Mouse (Mus musculus): ENCODE measurements around the gene Ccdc171. TPM values are rescaled to one million over a fixed set of nuclear protein-coding genes. Genes with fewer than 3 reads are reported as not detected.

Ccdc171 gene
- polyA plus RNA-seq, 1 experiment from 2014 or later: 3.7 TPM

DNA sequence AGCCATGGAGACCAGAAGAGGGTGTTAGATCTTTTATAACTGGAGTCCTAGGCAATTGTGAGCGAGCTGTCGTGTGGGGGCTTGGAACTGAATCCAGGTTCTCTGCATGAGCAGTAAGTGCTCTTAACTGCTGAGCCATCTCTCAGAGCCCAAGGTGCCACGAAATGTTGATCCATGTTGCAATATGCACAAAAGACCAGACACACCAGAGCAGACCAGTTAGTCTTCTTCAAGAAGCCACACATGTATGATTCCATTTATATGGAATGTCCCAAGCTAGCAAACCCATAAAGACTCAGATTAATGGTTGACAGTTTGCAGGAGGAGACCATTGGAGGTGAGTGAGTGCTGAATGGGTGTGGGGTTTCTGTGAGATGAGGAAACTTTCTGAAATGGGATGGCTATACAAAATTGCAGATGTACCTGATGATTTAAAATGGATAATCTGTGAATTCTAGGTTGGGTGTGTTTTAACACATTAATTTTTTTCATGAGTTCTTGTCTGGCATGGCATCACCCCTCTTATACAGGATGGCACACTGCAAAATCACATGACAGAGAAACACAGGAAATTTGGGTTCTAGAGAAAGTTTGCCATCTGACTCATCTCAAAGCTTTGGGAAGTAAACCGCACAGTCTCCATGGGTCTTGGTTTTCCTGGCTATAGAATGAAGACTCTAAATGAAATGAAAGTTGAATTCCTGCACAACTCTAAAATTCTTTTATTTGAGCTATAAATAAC, 304.5 kb downstream of the Ccdc171 start:
- no peaks in the 10 kb centered on the region for H3K27me3 ChIP-seq
- H3K4me3 ChIP-seq (replicated peaks): no peak overlapping the region
- H3K27ac ChIP-seq: no peak overlapping the region
- no peaks in the 10 kb centered on the region for H3K36me3 ChIP-seq
- H3K4me1 ChIP-seq: 0 out of 2 replicates have a peak, but pooled peaks cover 7% of the 10 kb centered on the region
- no peak overlapping the region for H3K9ac ChIP-seq
- no peak for ATAC-seq (replicated peaks; ENCODE audit: low FRiP score)
- WGBS: 91% methylated on average over 4 of the region's 4 CpGs
- no peaks in the 10 kb centered on the region for H3K9me3 ChIP-seq (replicated peaks)
- no peak overlapping the region for H3K4me2 ChIP-seq

DNA sequence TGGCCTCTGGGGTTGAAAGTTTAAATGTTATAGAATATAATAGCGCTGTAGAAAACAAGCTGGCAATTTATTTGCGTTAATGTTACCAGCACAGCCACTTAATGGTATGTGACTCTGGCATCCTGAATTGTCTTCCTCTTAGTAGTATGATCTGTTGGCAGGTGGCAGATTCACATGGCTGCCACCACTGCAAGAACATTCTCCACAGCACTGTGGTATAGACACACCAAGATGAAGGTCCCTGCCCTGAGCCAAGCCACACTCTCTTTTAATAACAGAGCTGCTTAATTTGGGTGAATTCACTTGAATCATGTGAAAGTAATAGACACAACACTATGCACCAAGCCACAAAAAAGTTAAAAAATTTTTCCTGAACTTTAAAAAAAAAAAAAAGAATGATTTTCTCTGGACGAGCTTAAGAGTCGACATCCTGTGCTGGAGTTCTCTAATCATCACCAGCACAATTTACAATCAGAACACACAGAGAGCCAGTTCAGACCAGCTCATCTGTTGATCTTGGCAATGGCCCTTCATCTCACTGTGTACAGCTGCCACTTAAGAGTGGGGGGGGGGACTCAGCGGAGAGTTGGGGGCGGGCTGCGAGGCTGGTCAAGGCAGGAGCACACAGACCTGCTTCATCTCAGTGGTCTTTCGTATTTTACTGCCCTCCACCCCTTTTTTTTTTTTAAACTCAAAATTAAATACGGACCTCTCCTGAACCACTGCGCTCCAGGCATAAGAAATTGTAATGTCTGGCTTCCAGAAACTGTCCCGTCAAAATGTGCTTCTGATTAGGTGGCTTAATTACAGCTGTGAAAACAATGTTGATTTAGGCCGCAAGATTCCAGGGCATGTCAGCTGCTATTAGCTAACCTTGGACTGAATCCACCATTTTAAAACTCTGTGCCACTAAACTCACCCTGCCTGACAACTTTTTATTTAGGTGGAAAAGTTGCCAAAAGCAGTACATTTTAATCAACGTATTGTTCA, 305.8 kb downstream of the Ccdc171 start:
- no peak overlapping the region for H3K4me3 ChIP-seq (replicated peaks)
- H3K9me3 ChIP-seq (replicated peaks): no peaks in the 10 kb centered on the region
- peak overlapping the region; percentile 62 for H3K27ac ChIP-seq
- H3K4me2 ChIP-seq: peak overlapping the region; percentile 32
- H3K9ac ChIP-seq: no peak overlapping the region
- WGBS: 40% methylated on average over 13 of the region's 13 CpGs
- 0 out of 2 replicates have a peak, but pooled peaks cover 7% of the 10 kb centered on the region for H3K4me1 ChIP-seq
- H3K36me3 ChIP-seq: no peaks in the 10 kb centered on the region
- peak; percentile 87 for ATAC-seq (replicated peaks; ENCODE audit: low FRiP score)
- no peaks in the 10 kb centered on the region for H3K27me3 ChIP-seq

DNA sequence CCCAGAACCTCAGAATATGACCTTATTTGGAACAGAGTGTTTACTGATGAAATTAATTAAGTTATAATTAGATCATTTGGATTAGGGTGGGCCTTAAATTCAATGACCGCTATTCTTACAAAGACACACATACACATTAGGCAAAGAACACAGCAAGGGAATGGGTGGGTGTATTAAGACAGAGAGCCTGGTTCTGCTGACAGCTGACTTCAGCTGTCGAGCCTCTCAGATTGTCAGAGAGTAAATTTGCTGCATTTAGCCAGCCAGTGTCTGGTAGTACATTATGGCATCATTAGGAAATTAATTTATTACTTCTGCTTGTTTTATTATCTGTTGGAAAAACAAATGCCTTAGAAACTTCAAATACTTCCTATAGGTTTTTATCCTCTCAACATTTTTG, 313.7 kb downstream of the Ccdc171 start:
- no peak for ATAC-seq (replicated peaks; ENCODE audit: low FRiP score)
- Histone ChIP-seq H3K27me3 (no peaks in the 10 kb centered on the region), H3K4me2 (no peak overlapping the region), H3K9ac (no peak overlapping the region), H3K9me3 (replicated peaks) (no peaks in the 10 kb centered on the region), H3K36me3 (no peaks in the 10 kb centered on the region), H3K4me3 (replicated peaks) (no peak overlapping the region), H3K27ac (no peak overlapping the region), H3K4me1 (no peaks in the 10 kb centered on the region)
- WGBS: 60% methylated on average over 2 of the region's 2 CpGs

DNA sequence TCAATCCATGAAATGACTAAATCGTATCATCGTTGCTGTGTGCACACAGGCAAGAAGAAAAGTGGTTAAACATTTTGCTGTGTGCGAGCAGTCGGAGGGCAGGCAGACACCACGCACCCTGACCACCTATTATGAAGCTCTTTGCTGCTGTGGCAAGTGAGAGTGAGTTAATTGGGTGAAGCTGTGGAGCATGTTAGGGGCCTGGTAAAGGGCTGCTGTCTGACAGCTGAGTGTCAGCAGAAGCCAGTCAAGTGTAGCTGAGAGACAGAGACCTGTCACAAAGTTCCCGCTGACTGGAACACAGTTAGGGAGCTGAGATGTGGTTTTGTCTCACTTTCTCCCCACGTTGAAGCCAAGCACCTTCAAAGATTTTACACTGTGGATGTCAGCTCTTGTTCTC, 321.0 kb downstream of the Ccdc171 start:
- 57% methylated on average over 7 of the region's 7 CpGs for WGBS
- Histone ChIP-seq H3K27me3 (no peaks in the 10 kb centered on the region), H3K4me1 (no peaks in the 10 kb centered on the region), H3K27ac (no peak overlapping the region), H3K4me3 (replicated peaks) (no peak overlapping the region), H3K9ac (no peak overlapping the region), H3K36me3 (no peaks in the 10 kb centered on the region), H3K4me2 (no peak overlapping the region), H3K9me3 (replicated peaks) (no peaks in the 10 kb centered on the region)
- no peak; the same call in 1 of the 2 replicates for ATAC-seq (replicated peaks; ENCODE audit: low FRiP score)

DNA sequence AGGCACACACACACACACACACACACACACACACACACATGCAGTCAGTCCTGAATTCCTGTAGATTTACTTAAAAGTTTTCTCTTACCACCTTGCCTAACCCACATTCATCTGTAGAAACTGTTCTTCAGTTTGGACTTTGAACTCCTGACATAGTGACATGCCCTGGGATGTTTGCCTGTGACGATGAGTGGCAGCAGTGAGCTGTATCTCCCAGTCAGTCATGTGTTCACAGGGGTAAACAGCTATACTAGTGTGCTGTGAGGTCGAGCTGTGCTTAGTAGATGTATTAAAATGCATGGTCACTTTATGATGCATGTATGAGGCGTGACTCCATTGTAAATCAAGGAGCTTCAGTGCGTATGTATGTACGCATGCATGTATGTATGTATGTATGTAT, 328.5 kb downstream of the Ccdc171 start:
- H3K9me3 ChIP-seq (replicated peaks): no peaks in the 10 kb centered on the region
- no peaks in the 10 kb centered on the region for H3K36me3 ChIP-seq
- no peak overlapping the region for H3K4me2 ChIP-seq
- H3K4me1 ChIP-seq: no peaks in the 10 kb centered on the region
- H3K4me3 ChIP-seq (replicated peaks): no peak overlapping the region
- no peak overlapping the region for H3K9ac ChIP-seq
- H3K27me3 ChIP-seq: no peaks in the 10 kb centered on the region
- H3K27ac ChIP-seq: no peak overlapping the region
- 84% methylated on average over 5 of the region's 5 CpGs for WGBS
- ATAC-seq (replicated peaks; ENCODE audit: low FRiP score): no peak

DNA sequence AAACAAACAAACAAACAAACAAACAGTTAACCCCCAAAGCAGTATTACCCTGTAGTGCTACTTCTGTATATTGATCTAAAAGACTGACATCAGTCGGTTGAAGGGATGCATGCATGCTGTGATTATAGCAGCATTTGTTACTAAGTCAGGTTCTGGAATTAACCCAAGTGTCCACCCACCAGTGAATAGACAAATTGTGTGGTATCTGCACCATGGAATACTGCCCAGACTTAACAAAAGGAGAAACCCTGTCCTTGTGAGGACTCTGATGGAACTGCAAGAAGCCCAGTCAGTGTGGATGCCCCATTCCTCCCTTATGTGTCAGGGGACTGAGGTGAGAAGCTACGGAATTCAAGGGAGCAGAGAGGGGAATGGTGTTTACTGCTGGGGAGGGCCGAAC, 336.4 kb downstream of the Ccdc171 start:
- WGBS: 50% methylated on average over 3 of the region's 3 CpGs

DNA sequence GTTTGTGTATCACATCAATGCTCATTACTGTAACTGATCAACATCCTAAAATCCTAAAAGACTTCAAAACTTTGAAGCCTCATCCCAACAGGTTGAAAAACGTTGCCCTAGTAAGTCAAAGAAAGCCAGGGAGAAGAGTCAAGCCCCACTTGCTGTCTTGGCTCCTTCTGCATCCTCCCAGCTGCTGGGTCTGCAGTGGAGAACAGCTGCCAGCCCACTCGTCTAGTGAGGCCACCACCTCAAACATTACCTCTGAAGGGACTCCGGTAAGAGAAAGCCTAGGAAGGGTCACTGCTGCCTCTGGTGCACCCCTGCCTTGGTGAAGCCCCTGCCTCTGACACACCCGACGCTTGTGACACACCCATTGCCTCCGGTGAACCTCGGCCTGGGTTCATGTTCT, 336.9 kb downstream of the Ccdc171 start:
- H3K9me3 ChIP-seq (replicated peaks): no peaks in the 10 kb centered on the region
- no peaks in the 10 kb centered on the region for H3K27me3 ChIP-seq
- H3K9ac ChIP-seq: no peak overlapping the region
- no peak overlapping the region for H3K4me2 ChIP-seq
- H3K4me1 ChIP-seq: no peaks in the 10 kb centered on the region
- ATAC-seq (replicated peaks; ENCODE audit: low FRiP score): no peak
- H3K27ac ChIP-seq: no peak overlapping the region
- H3K36me3 ChIP-seq: no peaks in the 10 kb centered on the region
- H3K4me3 ChIP-seq (replicated peaks): no peak overlapping the region
- WGBS: 66% methylated on average over 7 of the region's 7 CpGs

More for the DNA sequence above, 336.4 kb downstream of the Ccdc171 start:
- Histone ChIP-seq H3K4me2 (no peak overlapping the region), H3K36me3 (no peaks in the 10 kb centered on the region), H3K4me3 (replicated peaks) (no peak overlapping the region), H3K27ac (no peak overlapping the region), H3K9me3 (replicated peaks) (no peaks in the 10 kb centered on the region), H3K9ac (no peak overlapping the region), H3K4me1 (no peaks in the 10 kb centered on the region), H3K27me3 (no peaks in the 10 kb centered on the region)
- no peak for ATAC-seq (replicated peaks; ENCODE audit: low FRiP score)

DNA sequence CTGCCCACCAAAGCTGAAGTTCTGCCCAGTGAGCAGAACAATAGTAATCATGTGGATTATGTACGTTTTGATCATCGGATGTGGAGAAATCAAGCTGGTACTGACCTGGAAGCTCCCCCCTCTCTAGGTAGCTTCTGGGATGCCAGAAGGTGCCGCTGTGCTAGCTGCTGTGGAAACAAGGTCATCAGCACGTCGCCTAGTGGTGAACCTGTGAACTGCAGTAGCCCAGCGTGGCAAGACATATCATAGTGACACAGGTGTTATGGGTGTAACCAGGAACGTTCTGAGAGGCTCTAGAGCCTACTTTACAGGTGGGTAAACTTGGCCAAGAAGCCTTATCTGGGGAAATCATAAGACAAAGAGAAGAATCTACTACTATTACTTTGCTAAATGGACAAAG, 351.3 kb downstream of the Ccdc171 start:
- 63% methylated on average over 7 of the region's 7 CpGs for WGBS

DNA sequence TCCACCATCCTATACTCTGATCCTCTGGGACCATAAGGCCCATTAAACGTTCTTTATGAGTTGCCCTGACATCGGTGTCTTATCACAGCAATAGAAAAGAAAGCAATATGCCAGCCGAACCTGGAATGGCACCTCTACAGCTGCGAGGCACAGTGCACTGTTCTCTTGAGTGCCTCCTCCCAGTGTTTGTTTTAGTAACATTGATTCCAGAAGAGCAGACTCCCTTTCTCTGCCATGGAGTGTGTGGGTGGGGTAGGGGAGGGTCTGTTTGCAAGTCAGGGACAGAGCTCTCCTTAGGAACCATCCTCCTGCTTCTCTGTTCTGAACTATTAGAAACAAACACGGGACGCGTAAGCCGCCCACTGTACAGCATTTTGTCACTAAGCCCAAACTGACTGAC, 352.9 kb downstream of the Ccdc171 start:
- Histone ChIP-seq H3K27me3 (no peaks in the 10 kb centered on the region), H3K36me3 (no peaks in the 10 kb centered on the region), H3K9ac (no peak overlapping the region), H3K4me3 (replicated peaks) (no peak overlapping the region), H3K9me3 (replicated peaks) (no peaks in the 10 kb centered on the region), H3K4me2 (no peak overlapping the region), H3K27ac (no peak overlapping the region), H3K4me1 (no peaks in the 10 kb centered on the region)
- WGBS: 50% methylated on average over 8 of the region's 8 CpGs
- ATAC-seq (replicated peaks; ENCODE audit: low FRiP score): peak; percentile 81

More for the DNA sequence above, 351.3 kb downstream of the Ccdc171 start:
- ATAC-seq (replicated peaks; ENCODE audit: low FRiP score): no peak
- Histone ChIP-seq H3K27ac (no peak overlapping the region), H3K9ac (no peak overlapping the region), H3K9me3 (replicated peaks) (no peaks in the 10 kb centered on the region), H3K36me3 (no peaks in the 10 kb centered on the region), H3K27me3 (no peaks in the 10 kb centered on the region), H3K4me1 (no peaks in the 10 kb centered on the region), H3K4me3 (replicated peaks) (no peak overlapping the region), H3K4me2 (no peak overlapping the region)

DNA sequence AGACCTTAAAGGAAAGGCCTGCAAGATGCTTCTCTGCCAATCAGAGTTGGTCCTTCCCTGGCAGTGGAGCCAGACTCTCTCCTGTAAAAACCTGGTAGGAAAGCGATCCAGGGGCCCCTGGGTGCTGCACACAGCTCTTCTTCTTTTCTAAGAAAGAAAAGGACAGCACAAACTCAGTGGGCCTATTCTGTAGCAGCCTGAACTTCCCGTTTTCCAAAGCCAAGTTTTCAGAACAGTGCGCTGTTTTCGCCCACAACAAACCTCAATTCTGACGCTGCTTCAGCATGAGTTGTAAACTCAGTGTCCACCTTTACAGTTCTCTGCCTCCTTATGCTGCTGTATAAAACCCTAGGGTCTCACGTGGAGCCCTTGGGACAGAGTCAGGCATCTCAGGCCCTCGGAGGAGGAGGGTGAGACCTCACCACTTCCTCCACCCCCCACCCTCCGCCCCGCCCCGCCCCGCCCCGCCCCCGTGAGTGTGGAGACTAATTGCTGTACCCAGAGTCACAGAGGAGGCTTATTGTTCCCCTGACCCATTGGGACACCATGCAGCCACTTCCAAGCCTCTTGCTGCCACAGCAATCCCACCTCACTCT, 363.2 kb downstream of the Ccdc171 start:
- no peak for ATAC-seq (replicated peaks; ENCODE audit: low FRiP score)
- Histone ChIP-seq H3K27me3 (no peaks in the 10 kb centered on the region), H3K36me3 (no peaks in the 10 kb centered on the region), H3K27ac (no peak overlapping the region), H3K4me1 (no peaks in the 10 kb centered on the region), H3K9me3 (replicated peaks) (no peaks in the 10 kb centered on the region), H3K4me2 (no peak overlapping the region), H3K9ac (no peak overlapping the region), H3K4me3 (replicated peaks) (no peak overlapping the region)
- WGBS: 44% methylated on average over 12 of the region's 13 CpGs

DNA sequence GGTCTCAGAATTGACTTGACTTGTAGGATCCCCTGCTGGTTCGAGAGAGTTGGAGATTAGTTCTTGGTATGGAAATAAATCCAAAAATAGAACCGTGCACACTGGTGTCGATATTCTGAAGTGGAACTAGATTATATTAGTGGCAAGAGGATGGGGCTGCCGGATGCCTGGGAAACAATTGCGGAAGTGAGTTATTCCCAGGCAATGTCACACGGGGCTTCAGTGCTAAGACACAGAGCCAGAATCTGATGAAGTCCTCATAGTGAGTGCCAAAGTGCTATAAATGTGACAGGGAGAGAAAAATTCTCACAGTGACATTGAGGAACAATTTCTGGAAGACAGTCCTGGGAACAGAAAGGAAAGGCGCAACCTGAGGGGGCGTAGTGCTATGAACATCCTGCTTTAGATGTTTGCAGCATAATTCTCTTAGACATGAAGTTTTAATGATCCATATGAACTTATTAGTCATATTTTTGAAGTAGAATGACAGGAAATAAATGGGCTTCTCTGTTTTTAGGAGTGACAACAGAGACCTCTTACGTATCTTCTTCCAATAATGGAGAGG, 376.8 kb downstream of the Ccdc171 start:
- no peaks in the 10 kb centered on the region for H3K9me3 ChIP-seq (replicated peaks)
- H3K4me2 ChIP-seq: no peak overlapping the region
- ATAC-seq (replicated peaks; ENCODE audit: low FRiP score): no peak

More for the DNA sequence above, 376.8 kb downstream of the Ccdc171 start:
- H3K27me3 ChIP-seq: no peaks in the 10 kb centered on the region
- H3K36me3 ChIP-seq: no peaks in the 10 kb centered on the region
- H3K27ac ChIP-seq: no peak overlapping the region
- H3K4me1 ChIP-seq: no peaks in the 10 kb centered on the region
- no peak overlapping the region for H3K9ac ChIP-seq
- H3K4me3 ChIP-seq (replicated peaks): no peak overlapping the region
- 69% methylated on average over 9 of the region's 9 CpGs for WGBS

Measured in kidney, embryonic 15.5 days (tissue).